Mouse (Mus musculus) gastrocnemius, postnatal 14 days (tissue): ENCODE results near the gene Atp8b5. TPM values are rescaled to one million over a fixed set of nuclear protein-coding genes. Genes with fewer than 3 reads are reported as not detected.

Experiments used
- DNase-seq: peaks from one replicate; pipeline ENCODE4 v3.0.0; 2021; ENCODE audit warnings: mixed read lengths
- intact Hi-C: fragments of 180-260 bp; cut with DNase I; formaldehyde crosslinking; loops from one replicate; pipeline ENCODE4 v1.15.1; 2025; ENCODE audit warnings: low total_unique reads
- total RNA-seq, 2 experiments: library from RNA; stranded (reverse); gene quantifications; 2 replicates each; pipeline ENCODE4 v1.2.3; 2021

Atp8b5 gene
- total RNA-seq, 2 experiments from 2014 or later, result 0.09 to 0.10 TPM

DNA sequence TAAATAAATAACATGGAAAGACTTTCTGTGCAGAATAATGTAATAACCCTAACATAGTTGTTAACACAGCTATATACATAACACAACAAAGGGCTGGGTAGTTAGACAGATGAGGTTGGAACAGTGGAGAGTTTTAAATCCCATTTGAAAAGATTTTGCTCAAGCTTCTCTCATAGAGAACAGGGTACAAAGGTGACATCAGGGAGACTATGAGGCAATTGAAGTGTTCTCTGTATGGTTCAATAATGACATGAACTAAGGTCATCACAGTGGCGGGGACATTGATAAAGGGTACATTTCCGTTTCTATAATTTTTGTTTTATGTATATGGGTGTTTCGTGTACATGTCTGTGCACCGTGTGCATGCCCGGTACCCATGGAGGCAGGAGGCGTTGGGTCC lies 112.6 kb downstream of the Atp8b5 start:
- no peak for DNase-seq
- intact Hi-C loops, result no loop called here

DNA sequence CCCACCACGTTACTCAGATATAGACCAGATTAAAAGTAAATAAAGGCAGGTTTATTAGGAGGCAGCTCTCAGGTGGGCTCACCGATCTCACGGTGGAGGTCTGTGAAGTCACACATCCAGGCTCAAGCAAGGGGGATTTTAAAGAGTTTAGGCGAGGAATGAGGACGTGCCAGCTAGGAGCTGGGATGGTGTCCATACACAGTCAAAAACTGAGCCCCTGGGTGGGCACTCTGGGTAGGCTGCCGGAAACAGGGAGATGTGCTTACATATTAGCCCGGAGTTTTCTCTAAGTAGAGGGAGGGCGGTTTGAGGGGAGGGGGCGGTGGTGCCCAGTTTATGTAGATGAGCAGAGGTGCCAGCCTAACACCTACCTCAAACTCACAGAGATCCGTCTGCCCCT lies 114.0 kb downstream of the Atp8b5 start:
- no peak for DNase-seq
- intact Hi-C loops, result loop anchor here (5.0 kb wide), 1 partner anchor 41 kb away; no protein-coding TSS in a partner anchor

DNA sequence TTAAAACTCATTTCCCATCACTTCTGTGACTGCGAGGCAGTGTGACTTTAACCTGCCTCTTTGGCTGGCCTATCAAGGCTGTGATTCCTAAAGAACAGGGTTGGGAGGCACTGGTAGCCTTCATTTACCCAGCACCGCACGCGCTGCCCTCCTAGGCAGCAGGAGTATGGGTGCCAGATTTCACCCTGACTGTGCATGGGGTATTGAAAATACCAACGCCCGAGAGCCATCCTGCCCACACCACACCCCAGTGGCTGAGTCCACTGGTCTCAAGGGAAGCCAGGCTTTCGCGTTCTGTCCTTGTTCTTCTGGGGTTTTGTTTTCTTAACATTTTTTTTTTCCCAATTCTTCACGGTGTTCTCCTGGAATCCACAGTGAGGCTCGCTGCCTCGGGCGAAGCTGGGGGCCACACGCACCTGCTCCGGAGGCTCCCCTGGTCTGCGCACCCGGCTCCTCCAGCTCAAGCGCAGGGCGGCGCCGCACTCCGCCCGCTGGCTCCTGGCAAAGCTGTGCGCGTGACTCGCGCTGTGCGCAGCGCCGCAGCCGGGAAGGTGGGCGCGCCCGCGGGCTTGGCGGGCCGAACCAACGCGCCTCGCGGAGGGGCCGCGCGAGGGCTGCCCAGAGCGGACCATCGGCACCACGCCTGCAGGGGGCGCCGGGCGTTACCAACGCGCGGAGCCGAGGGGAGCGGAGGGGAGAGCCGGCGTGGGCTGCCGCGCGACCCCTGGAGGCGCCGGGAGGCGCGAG lies 114.6 kb downstream of the Atp8b5 start, which contains the start of gene Rusc2:
Rusc2 (plus strand) TSS at position 572 of the 747 bp plus-strand sequence.
- DNase-seq, result peak; percentile 91
- intact Hi-C loops, result loop anchor here (5.0 kb wide), 1 partner anchor 41 kb away; no protein-coding TSS in a partner anchor

DNA sequence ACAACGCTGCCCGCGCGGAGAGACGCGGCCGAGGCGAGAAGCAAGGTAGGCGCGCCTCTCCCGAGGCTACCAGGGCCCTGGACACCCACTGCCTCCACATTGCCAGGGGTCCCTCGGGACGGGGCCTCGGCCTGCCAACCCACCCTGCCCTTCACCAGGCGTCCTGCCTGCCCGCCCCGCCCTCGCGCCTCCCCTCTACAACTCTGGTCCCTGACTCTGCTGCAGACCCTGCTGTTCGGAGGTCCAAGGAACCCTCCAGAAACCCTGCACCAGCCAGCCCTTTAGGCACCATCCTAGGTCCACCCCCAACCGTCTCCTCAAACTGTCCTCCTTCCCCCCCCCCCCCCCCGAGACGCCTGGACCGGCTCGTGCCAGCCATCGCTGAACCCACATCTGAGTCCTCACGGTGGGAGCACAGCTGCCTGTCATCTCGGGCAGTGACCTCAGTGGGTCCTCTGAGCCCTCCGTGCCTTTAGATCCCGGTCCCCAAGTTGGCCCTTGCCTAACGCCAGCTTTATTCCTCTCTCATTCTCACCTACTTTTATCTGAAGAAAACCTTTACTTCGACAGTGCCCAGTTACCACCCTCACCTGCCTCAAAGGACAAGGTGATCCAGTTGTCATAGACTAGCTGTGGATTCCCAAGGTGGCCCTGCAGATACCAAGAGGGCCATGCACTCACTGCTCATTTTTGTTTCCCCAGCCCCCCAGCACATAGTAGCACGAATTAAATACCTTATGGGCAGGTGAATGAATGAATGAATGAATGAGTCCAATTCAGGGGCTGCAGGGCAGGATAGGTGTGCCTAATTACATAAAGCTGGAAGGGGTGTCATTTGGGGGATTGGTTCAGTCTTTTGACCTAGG lies 115.4 kb downstream of the Atp8b5 start:
- no peak for DNase-seq
- intact Hi-C loops, result loop anchor here (5.0 kb wide), 1 partner anchor 40 kb away; no protein-coding TSS in a partner anchor

DNA sequence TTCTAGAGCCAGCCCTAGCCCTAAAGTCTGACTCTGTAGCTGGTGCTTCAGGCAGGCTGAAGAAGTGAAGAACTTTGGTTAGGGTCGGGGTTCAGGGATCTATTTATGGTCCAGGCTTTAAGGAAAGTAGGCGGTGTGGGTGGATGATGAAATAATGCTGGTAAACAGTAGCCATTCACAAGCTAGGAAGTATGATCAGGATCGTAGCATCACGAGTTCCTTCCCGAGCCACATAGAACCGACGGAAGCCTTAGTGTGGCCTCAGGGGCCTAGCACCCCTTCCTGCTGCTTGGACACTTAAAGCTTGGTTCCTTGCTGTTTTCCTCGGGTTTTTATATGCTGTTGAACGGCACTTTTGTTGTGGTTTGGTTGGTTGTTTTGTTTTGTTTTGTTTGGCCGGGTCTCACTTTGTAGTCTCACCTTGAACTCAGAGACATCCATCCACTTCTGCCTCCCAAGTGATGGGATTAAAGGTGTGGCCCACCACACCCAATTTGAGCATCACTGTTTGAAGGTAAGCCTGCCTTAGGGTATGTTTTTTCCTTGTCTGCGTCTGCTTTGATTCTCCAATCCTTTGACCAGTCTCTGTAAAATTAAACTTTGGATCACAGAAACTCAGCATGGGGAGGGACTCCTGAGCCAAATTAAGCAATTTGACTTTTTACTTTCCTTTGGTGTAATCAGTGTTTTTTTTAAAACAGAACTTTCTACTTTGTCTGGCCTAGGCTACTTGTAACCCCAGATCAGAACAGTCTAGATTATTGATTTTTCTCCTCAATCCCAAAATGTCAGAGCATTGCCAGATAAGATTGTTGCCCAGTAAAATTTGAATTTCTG lies 116.5 kb downstream of the Atp8b5 start:
- intact Hi-C loops, result loop anchor here (5.0 kb wide), 1 partner anchor 39 kb away; no protein-coding TSS in a partner anchor

DNA sequence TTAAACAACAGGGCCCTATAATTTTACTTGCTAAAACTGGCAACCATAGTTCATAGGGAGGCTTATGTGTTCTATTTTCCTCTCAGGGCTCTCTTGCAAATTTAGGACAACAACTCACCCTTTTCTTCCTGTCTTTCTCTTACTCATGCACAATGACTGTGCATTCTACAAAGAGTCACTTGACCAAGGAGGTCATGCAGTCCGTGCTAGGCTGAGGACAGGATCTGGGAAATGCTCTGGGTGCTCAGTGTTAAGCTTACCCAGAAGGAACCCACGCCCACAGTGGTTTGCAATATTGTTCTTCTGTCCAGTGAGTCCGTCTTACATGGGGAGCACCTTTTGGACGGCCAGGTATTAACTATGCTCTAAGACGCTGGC lies 117.1 kb downstream of the Atp8b5 start:
- intact Hi-C loops, result loop anchor here (5.0 kb wide), 1 partner anchor 38 kb away; no protein-coding TSS in a partner anchor
- no peak for DNase-seq

More for the DNA sequence above, 116.5 kb downstream of the Atp8b5 start:
- no peak for DNase-seq

DNA sequence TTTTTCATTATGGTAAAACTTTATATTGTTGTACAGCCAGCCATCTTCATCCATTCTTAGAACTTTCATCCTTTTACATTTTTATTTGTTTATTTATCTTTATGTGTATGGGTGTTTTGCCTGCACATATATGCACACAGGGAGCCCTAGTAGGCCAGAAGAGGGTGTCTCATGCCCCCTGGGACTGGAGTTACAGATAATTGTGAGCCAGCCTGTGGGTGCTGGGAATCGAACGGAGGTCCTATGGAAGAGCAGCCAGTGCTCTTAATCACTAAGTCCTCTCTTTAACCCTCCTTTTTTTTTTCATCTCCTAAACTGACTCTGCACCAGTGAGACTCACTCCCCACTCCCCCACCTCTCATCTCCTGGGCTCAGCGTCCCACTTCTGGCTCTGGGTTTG lies 117.6 kb downstream of the Atp8b5 start:
- intact Hi-C loops, result loop anchor here (5.0 kb wide), 1 partner anchor 38 kb away; no protein-coding TSS in a partner anchor
- DNase-seq, result no peak

DNA sequence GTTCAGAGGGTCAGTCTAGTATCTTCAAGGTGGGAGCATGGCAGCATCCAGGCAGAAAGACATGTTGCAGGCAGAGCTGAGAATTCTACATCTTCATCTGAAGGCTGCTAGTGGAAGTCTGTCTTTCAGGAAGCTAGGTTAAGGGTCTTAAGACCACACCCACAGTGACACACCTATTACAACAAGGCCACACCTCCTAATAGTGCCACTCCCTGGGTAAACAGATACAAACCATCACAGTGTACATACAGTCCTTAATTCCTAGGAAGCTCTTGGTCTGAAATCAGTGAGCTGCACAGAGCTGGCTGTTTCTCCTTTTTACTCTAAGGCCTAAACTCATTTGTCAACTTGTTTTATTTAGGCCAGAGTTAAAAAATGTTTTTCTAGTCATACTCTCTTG lies 120.0 kb downstream of the Atp8b5 start:
- intact Hi-C loops, result no loop called here

DNA sequence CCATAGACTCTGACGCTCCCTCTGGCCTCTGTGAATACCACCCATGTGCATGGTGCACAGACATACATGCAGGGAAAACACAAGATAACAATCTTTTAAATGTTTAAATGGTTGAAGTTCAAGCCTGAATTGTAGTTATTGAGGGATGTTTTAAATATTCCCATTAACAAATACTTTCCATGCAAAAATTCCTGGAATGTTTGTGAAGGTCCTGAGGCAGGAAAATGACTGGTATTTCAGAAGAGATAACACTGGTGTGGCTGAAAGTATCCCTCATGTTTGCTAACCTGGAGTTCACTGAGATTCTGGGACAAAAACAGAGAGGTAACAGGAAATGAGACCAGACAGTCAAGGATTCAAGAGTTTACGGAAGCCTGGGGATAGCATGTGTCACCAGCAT lies 122.4 kb downstream of the Atp8b5 start:
- intact Hi-C loops, result no loop called here
- no peak for DNase-seq

More for the DNA sequence above, 120.0 kb downstream of the Atp8b5 start:
- DNase-seq, result no peak

DNA sequence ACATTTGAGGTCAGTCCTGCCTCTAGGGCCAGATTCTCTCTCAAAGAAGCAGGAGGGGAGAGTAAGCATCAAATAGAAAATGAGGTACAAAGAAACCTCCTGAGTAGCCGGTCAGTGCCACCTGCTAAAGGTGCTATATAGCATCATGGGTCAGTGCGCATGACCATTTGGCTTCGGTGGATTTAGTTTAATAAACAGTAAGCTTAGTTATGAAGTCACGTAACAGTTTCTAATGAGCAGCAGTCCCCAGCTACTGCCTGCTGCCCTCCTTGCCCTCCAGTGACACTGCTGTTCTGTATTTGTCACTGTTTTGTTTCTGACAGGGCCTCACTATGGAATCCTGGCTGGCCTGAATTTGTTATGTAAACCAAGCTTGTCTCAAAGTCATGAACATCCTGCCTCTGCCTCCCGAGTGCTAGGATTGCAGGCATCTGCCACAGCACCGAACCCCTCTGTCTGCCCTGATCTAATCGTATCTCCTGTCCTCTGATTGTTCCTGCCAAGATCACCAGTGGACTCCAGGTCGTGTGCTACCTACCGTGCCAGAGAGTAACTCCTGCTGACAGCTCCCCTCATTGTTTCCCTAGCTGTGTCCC lies 123.0 kb downstream of the Atp8b5 start:
- intact Hi-C loops, result no loop called here
- no peak for DNase-seq

DNA sequence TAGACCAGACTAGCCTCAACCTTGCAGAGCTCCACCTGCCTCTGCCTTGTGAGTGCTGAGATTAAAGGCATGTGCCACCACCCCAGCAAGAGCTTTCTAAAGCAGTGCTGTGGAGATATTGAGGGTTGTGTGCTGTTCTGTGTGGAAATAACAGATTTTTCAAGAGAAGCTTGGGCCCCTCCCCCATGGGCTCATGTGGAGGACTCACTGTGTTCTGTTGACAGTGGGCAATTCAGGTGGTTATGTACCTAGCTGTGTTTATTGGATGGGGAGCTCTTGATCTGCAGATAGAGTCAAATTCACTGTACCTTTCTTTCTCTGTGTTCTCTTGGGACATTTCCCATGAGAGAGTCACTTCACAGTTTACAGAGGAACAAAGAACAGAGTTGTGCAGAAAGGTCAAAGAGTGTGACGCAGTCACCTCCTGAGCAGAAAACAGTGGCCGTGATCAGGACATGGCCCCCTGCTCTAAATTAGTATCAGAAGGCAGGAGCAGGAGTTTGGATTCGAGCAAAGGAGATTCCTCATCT lies 124.6 kb downstream of the Atp8b5 start:
- intact Hi-C loops, result no loop called here

DNA sequence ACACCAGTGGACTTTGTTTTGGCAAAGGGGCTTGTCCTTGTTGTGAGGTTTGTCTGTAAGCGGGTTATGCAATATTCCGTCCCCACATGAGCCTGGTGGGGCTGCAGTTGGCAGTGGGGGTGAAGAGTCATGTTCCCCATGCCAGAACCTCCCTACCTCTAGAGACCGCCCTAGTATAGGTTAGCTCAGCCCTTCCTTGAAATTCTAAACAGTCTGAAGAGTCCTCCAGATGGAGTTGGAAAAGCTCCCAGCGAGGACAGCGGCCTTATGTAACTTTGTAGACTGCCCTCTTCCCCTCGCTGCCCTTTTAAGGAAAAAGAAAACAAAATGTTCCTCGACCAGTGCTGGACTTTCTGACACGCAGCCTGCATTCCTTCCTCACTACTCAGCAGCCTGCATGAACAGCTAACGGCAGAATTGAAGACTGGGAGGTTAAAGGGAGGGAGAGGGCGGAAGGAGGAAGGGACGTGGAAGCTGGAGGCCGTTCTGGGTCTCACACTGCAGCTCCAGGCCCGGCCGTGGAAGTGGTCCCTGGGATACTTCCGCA lies 127.5 kb downstream of the Atp8b5 start:
- intact Hi-C loops, result no loop called here
- DNase-seq, result peak; percentile 77

More for the DNA sequence above, 124.6 kb downstream of the Atp8b5 start:
- no peak for DNase-seq

DNA sequence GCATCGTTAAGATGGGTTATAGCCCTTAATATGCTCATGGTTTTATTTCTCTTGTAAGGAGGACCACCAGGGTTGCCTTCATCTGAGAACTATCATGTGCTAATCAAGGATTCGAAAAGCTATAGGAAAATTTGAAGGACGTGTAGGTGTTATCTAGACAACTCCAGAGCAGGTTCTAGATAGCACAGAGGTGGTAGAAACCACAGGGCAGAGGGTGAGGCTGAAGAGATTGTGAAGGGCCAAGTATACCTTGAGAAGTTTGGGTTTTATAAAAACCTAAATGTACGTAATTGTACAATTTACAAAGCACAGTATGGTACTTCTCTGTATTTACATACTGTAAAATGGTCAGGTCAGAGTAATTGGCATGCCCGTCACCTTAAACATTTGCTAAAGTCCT lies 128.2 kb downstream of the Atp8b5 start:
- intact Hi-C loops, result no loop called here
- no peak for DNase-seq

DNA sequence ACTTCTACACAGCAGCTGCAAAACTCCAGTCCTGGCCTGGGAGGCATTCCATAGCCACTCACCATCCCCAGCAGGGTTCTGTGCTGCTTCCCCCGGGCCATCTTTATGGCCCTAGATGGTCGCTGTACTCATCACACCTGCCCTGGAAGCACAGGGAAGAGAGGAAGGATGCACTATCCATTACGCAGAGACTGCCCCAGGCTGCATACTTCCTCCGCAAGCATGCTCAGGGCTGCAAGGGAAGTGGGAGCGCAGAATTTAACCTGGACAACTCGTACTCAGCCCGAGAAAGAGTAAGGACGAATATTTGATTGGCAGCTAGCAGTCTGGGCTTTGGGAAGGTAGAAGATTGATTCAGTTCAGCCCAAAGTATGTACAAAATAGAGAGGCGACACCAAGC lies 128.9 kb downstream of the Atp8b5 start:
- DNase-seq, result no peak
- intact Hi-C loops, result no loop called here

DNA sequence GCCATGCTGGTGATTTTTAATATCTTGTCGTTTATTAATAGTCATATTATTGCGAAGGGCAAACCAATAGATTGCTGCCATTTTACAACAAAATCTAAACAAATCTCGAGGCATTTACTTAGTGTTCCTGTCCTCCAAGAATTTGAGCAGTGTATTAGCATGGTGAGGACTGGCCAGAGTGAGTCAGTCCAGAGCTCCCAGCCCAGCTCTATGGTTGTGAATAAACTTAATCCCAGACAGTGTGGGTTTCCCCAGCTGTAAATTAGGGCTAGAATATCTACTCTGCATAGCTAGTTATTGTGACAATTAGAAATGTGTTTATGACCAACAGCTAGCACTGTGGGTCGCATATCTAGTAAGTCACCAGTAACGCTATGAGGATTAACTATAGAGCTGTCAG lies 129.4 kb downstream of the Atp8b5 start:
- intact Hi-C loops, result no loop called here
- DNase-seq, result no peak

DNA sequence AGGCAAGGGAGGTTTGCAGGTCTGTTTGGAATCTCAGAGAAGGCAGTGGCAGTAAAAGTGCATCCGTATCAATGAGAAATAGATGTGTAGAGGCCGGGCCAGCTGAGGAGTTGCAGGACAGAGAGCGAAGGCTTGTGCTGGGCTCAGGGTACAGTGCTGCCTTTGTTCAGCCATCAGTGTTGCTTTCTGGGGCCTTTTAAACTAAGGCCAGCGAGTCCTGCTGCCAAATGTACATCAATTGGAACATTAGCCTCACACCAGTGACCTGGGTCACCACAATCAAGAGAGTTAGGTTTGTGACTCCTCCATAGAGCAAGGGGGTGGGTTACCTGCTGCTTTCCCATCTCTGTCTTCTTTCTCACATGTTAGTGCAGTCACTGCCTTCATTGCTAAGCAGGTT lies 131.1 kb downstream of the Atp8b5 start:
- intact Hi-C loops, result no loop called here
- no peak for DNase-seq

DNA sequence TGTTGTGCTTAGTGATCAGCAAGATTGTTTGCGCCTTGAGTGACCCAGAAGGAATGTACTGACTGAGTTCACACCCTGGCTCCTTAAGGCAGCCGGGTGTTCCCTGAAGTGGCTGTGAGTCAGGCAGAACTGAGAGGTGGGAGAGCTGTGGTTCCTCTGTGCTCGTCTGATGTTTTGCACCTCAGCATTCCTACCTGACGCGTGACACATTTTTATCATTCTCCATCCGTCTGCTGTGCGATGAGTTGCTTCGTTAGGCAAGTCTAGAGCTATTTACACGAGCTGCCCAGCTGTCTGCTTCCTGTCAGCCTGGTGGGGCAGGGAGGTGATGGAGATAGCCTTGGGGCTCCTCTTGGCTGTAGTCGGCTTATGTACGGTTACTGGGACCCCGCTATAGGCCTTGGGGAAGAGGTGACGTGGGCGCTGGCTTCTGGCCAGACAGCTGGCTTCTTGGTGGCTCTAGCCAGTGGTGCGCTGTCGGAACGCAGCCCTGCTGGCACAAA lies 131.9 kb downstream of the Atp8b5 start:
- peak; percentile 66 for DNase-seq
- intact Hi-C loops, result no loop called here

DNA sequence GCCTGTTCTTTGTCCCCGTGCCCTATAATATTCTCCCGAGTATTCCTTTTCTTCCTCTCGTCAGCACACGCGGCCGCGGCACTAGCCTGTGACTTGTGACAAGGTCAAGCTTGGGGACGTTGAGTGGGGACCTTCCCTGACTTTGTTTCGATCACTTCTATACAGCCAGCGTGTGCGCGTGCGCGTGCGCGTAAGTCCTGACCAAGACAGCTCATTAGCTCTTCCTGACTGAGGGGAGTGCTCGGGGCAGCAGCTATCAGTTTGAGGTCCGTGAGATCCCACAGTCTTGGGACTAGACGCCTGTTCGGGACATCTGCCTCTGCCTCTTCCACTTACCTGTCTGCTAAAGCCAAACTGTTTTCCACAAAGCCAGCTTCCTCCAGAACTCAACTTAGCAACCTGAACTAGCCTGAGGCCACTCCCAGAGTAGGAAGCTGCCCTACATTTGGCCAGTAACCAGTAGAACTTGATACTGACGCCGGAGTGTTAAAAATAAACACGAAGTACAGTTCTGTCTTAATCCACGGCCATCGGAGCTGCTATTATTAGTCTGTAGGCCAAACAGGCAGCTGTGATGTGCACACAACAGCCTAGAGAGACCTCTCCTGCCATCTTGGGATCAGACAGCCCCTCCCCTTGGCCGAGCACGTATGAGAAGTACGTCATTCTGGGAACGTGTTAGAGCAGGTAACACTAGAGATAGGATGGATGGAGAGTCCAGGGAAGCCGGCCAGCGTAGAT lies 132.6 kb downstream of the Atp8b5 start:
- DNase-seq, result peak; percentile 48
- intact Hi-C loops, result no loop called here
